In the genomic region with DNA sequence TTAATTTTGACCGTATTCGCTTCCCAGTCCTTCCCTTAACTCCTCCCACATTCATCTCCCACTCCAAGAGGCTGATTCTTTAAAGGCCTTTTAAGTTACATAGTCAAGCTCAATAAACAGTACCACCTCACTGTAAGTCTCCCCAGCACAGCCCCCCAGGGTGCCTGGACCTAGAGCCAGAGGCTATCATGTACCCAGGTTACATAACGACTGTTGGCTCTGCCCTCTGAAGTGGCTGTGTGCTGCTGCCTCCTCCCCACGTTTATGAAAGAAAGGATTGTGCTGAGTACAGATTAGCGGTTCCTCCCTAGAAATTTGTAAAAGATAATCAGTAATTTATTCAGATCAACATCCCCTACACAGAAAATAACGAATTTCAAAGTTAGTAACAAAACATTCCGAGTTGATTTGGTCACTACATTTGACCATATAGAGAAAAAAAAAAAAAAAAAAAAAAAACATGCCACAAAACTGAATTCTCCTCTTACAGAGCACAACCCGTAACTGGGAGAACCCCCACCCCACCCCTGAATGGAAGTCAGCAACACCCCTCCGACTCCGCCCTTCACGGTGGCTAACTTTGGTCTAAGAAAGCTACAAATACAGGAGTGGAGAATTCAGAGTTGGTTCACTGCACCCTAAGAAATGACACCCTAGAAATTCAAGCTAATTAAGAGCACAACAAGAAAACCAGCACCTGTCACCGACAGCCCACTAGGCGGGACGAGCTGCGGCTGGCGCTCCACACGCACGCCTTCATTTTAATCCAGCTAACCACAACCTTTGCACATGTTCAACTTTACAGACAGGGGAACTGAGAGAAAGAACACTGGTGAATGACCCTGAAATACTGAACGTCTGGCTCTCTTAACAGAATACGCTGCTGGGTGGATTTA, we compare ENCODE assay signal across 8 mouse cellular contexts. TPM values are rescaled to one million over a fixed set of nuclear protein-coding genes. Genes with fewer than 3 reads are reported as not detected.
DNase-seq lines count a peak whose midpoint lies in the region; TF ChIP-seq lines count a peak whose summit lies in the region.

No protein-coding gene starts in this region.

- H3K36me3 ChIP-seq in heart, adult 2 months (ENCODE audit: control insufficient read depth, insufficient read depth, low read length): peaks cover 9% of the 10 kb centered on the region

- DNase-seq in layer of hippocampus, adult 2 months (ENCODE audit: low spot score in 2 of 2): no peak
- no peak for DNase-seq in layer of hippocampus, postnatal 10 days (ENCODE audit: low spot score in 2 of 2)
- peak; percentile 42 for DNase-seq in cerebellum, adult 9-10 months
- DNase-seq in liver: peak; percentile 23
- peak; percentile 70 for DNase-seq in testis, postnatal 14 days (ENCODE audit: low spot score)
- no peak for DNase-seq in left cerebral cortex, adult 8-10 months (ENCODE audit: low spot score in 2 of 2)
- no peak for DNase-seq in left cerebral cortex, postnatal 36 days (ENCODE audit: low spot score in 2 of 2)
- DNase-seq in heart, adult 2 months: no peak

- H3K27me3 ChIP-seq in heart, adult 2 months (ENCODE audit: control insufficient read depth, insufficient read depth, low read length): no peaks in the 10 kb centered on the region

- H3K27ac ChIP-seq in layer of hippocampus, adult 2 months: peak overlapping the region; percentile 24
- H3K27ac ChIP-seq in heart, adult 2 months: no peak overlapping the region; the same call in 1 of the 2 replicates

- WGBS in heart, adult 2 months: 76% methylated on average over 20 of the region's 20 CpGs

- no peak for TF ChIP-seq CTCF in layer of hippocampus, adult 2 months (conservative IDR thresholded peaks at IDR 0.05)
- no peak for TF ChIP-seq CTCF in heart, adult 2 months (IDR thresholded peaks at IDR 0.05)

- no peak for TF ChIP-seq EP300 in heart, adult 2 months (IDR thresholded peaks at IDR 0.05; ENCODE audit: insufficient read depth, low read depth, low read length)

- H3K4me3 ChIP-seq in layer of hippocampus, adult 2 months: no peak overlapping the region; the same call in 1 of the 2 replicates
- no peak overlapping the region for H3K4me3 ChIP-seq in heart, adult 2 months

- intact Hi-C loops in left cerebral cortex, postnatal 36 days (cut with DNase I): no loop called here
- intact Hi-C loops in heart, adult 2 months (cut with DNase I): no loop called here

- H3K9ac ChIP-seq in heart, adult 2 months (ENCODE audit: low read depth, low read length): no peak overlapping the region

- H3K4me1 ChIP-seq in heart, adult 2 months (ENCODE audit: control insufficient read depth, insufficient read depth, low read length): peaks cover 3% of the 10 kb centered on the region; the same call in 1 of the 2 replicates

- TF ChIP-seq POLR2A in heart, adult 2 months (IDR thresholded peaks at IDR 0.05; ENCODE audit: insufficient read depth, low read depth, low read length): no peak

- H3K79me2 ChIP-seq in heart, adult 2 months (replicated peaks; ENCODE audit: control insufficient read depth, insufficient read depth, low read length): peaks cover 5% of the 10 kb centered on the region

RNA-seq across cellular contexts. Expression of gene Fryl, which starts 47.0 kb away (rescaled TPM):
- 10 to 100 TPM; 66.0 to 81.4 TPM for total RNA-seq in layer of hippocampus, adult 2 months (2021)
- total RNA-seq in layer of hippocampus, postnatal 10 days (2021): 10 to 100 TPM; 66.1 to 71.6 TPM
- 10 to 100 TPM; 58.6 to 81.9 (median 72.1) TPM for total RNA-seq in left cerebral cortex, adult 8-10 months (2022)
- total RNA-seq in left cerebral cortex, postnatal 36 days (2021): 10 to 100 TPM; 48.6 to 80.3 TPM
- total RNA-seq in heart, adult 2 months (2021): 10 to 100 TPM; 32.9 to 40.7 TPM
- 25.9 and 27.4 TPM in 2 replicates for polyA plus RNA-seq in heart, adult 2 months (2012; rRNA removed)

Comparison
In these comparisons a context has a peak if more than half of its experiments do, and no peak if none do; other contexts are left out.
1. DNase-seq: peak in cerebellum, adult 9-10 months (single experiment), liver (single experiment) and testis, postnatal 14 days (single experiment); none in layer of hippocampus, adult 2 months (0 of 2), layer of hippocampus, postnatal 10 days (0 of 2), left cerebral cortex, adult 8-10 months (0 of 2), left cerebral cortex, postnatal 36 days (0 of 2) and heart, adult 2 months (0 of 2).